Mouse (Mus musculus): Measurements from ENCODE around the gene BC035044.
"Not testable (repeated sequence)": the region's sequence is repeated elsewhere in the genome, so short reads cannot be mapped to it uniquely, and the experiment has no call there.

Gene BC035044

DNA sequence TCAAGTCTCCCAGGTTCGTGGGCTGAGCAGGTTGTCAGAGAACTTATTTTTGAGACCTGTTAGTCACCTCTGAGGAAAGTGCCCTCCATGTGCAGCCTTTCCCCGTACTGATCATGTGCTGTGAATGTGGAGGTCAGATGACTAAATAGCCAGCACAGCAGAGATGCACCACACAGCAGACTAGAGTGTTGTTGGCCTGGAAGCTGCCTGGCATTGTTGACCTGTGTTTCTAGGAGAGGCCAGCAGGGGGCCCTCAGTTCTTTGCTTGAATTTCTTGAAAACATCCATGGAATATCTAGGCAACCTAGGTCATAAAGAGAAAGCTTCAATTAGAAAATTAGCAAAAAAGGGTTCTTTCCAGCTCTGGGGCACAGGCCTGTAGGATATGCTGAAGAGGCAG lies 41.0 kb downstream of the BC035044 start:
- DNase-seq: peak; percentile 57

DNA sequence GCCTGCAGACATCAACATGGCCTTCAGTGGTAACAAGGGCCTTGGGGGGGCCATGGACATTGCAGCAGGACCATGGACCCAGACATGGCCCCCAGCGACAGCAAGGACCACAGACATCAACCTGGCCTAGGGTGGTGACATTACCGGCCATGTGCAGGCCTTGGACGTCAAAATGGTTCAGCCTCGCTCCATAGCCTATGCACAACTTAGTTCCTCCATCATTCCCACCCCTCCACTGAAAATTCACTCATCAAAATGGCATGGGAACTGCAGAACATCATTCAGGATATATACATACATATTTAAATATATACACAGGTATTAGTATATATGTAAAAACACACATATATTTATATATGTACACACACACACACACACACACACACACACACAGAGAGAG lies 43.5 kb downstream of the BC035044 start:
- no peak for DNase-seq

DNA sequence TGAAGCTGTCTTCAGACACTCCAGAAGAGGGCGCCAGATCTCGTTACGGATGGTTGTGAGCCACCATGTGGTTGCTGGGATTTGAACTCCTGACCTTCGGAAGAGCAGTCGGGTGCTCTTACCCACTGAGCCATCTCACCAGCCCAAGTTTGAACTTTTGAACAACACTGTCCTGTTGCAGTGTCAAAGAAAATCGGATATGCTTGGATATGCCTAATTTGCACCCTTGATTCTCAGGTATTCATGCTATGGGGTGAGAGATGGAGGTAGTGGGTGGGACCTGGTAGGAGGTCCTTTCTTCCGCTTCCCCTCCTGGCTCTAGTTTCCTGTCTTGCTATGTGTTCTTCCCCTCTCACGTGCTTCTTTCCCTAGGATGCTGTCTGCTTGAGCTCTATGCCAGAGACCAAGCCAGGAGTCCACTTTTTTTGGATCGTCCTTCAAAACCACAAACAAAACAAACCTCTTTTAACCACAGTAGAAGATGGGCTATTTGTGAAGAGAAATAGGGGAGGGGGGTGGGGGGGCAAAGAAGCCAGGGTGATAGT lies 44.9 kb downstream of the BC035044 start:
- DNase-seq: no peak

DNA sequence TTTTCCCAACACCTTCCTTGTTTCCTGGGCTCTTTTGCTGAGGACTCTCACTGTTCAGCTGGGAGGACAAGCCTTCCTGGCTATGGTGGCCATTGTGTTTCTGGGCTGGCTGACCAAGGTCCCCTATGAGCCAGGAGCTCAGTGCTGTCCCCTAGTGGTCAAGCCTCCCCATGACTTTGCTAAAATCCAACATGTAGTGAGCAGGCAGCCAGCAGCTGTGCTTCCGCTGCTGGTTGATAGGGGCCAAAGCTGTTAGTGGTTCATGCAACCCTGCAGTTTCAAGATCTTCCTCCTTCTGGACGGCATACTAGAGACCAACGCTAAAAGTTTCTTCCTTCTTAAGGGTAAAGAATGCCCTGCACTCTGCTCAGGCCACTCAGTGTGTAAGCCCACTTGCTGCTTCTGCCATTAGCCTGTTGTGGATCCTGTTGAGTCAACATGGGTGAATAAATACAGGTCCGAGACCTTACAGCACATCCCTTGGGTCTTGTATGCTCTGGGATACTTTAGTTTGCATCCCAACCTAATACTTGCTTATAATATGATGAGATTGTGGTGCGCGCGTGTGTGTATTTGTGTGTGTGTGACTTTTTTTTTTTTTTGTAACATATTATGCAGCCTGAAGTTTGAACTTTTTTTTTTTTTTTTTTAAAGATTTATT lies 45.5 kb downstream of the BC035044 start:
- peak; percentile 83 for DNase-seq

DNA sequence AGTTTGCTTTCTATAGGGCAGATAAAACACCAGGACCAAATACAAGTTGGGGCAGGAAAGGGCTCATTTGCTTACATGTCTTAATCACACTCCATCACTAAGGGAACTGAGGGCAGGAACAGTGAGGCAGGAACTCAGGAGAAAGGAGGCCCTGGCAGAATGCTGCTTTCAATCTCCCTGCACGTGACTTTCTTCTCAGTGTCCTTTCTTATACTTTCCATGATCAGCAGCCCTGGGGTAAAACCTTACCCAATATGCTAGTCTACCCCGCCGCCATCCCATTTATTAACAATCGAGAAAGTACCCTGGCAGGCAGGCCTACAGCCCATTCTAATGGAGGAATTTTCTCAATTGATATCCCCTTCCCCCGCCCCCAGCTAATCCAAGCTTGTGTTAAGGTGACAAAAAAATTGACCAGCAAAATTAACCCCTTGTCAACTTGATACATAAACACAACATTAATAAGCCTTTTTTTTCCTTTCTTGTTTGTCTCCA lies 46.3 kb downstream of the BC035044 start:
- DNase-seq: no peak

DNA sequence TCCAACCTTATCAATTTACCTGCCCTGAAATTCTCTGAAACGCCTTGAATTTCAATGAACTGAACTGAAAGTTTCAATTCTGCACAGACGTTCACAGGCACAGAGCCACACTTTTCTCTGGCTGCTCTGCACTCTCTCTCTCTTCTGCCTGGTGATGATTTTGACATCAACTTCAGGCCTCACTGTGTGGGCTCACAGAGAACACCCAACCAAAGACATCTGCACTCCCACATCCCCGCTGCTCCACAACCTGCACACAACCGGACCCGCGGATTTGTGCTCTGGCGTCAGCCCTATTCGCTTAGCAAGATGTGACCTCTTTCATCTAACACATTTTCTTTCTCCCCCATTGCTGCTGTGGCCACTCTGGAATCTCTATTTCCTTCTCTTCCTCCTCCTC lies 46.8 kb downstream of the BC035044 start:
- DNase-seq: no peak

DNA sequence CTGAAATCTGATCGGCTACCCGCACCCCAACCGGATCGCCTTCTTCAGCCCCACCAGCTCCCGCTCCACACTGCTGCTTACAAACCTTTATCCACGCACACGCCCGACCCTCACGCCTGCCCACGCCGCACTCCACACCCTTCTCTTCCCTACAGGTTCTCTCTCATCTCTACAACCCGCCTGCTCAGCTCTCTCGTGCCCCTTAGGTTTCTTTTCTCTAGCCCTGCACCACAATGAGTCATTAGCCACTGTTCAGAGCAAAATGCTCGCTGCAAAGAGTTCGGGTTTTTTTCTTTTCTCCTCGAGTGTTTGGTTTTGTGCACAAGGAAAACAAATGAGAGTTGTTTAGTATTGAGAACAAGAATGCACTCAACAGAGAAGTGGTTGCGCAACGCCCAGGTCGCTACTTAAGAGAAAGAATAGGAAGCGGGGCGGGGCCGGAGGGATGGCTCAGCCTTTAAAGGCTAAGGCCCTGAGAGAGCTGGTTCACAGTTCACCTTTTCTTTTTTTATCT lies 47.4 kb downstream of the BC035044 start:
- DNase-seq: peak; percentile 28

DNA sequence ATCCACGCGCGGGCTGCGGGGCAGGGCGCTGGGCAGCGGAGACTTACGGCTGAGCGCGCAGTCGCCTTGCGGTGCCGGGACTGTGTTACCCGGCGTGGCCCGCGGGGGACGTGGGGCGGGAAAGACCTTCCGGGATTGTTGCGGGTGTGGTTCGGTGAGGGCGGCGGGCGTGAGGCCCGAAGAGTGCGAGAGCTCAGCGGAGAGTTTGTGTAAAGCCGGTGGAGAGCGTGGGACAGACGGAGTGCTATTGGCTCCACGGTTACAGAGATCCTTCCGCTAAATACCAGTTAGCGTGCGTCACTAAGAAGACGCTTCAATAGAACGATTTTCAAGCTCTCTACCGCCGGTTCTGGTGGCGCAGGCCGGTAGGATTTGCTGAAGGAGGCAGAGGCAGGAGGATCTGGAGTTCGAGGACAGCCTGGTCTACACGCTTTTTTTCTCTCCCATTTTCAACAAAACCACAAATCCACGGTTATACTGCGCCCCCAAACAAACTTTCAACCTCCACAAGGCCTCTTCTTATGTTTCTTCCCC lies 47.9 kb downstream of the BC035044 start:
- peak; percentile 85 for DNase-seq

DNA sequence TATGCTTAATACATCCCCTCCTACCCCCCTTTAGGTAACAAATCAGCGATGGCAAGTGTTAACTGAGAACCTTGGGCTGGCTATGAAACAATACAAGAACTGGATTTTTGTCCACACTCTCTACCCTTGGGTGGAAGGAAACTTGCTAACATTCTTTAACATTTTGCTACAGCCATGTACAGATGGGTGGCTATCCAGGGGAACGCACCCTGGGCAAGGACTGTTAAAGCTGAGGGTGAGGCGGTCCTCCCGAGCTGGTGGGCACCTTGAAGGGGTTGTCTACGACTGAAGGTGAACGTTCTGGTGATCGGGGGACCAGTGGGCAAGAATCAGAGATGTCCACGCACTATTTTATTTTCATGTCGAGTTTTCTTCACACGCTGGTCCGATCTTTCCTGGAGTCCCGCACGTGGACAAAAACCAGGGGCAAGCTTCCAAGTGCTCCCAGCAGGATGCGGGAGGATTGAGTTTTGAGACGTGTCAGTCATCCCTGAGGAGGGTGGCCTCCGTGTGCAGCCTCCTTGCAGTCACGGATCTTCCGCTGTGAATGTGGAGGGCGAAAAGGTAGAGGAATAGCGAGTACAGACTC lies 48.5 kb downstream of the BC035044 start:
- no peak for DNase-seq

DNA sequence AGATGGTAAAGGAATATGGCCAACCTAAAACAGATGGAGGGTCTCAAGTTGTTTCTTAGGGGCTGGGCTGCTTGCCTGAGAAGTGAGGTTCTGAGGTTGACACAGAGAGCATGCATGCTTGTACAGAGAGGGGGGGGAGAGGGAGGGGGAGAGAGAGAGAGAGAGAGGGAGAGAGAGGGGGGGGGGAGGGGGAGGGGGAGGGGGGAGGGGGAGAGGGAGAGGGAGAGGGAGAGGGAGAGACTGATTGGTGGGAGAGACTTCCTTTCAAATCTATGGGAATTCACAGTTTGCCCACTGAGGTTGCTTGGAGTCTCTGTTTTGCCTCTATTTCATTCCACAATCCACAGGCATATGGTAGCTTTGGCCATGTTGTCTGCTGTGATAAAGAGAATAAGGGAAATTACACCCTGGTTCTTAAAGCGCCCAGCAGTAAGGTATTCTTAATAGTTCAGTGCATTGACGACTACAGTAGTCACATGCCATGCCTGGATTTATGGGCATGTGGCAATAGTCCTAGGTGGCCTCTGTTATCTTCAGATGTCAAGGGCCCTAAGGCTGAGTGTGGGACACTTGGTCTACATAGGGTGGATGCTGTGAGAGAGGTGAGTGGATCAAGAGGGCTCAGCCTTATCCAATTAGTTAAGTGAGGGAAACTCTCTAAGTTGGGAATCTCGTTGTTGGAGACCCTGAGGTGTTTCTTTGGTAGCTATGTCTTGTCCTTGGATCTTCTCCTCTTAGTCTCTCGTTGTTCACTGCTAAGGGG lies 49.4 kb downstream of the BC035044 start:
- no peak for DNase-seq

DNA sequence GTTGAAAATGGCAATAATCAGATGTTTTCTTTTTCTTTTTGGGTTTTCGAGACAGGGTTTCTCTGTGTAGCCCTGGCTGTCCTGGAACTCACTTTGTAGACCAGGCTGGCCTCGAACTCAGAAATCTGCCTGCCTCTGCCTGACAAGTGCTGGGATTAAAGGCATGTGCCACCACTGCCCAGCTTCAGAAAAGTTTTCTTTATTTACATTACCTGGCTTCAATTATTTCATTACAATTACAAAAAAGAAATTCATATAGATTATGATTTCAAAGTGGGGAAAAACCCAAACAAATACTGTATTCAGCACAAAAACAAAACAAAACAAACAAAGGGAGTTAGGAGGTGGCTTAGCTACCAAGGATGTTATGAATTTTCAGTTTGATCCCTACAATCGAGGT lies 50.3 kb downstream of the BC035044 start:
- DNase-seq: not testable (repeated sequence)

DNA sequence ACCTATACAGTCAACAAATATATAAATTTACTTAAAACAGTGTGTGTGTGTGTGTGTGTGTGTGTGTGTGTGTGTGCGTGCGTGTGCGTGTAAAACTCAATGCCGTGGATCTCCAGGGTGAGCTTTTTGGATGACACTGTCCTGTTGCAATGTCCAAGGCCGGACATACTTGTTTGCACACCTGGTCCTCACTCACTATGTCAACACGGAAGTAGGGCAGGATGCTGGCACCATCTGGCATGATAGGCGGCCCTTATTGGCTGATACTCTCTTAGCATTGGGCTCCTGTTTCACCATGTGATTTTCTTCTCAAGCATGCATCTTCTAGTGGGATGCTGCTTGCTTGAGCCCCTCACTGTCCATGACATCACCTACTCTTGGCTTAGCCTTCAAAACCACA lies 51.0 kb downstream of the BC035044 start:
- DNase-seq: no peak

DNA sequence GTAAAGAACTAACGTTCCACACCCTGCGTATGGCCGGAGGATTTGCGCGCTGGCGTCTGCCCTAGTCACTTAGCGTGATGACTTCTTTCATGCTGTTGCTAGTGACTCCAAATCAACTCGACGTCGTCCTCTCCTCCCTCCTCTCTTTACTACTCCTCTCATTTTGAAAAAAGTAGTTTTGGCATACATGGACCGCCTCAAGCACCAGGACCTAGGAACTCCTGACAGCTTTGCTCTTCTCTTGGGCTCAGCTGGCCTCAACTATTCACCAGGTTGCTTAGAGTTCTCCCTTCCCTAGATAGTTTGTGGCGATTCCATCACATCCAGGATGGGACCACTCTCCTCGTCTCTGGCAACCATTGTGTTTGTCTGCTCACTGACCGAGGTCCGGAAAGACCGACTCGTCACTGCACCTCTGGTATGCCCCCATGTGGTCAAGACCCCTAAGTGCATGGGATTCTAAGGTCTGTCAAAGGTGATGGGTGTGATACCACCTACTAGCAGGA lies 51.6 kb downstream of the BC035044 start:
- DNase-seq: peak; percentile 58

DNA sequence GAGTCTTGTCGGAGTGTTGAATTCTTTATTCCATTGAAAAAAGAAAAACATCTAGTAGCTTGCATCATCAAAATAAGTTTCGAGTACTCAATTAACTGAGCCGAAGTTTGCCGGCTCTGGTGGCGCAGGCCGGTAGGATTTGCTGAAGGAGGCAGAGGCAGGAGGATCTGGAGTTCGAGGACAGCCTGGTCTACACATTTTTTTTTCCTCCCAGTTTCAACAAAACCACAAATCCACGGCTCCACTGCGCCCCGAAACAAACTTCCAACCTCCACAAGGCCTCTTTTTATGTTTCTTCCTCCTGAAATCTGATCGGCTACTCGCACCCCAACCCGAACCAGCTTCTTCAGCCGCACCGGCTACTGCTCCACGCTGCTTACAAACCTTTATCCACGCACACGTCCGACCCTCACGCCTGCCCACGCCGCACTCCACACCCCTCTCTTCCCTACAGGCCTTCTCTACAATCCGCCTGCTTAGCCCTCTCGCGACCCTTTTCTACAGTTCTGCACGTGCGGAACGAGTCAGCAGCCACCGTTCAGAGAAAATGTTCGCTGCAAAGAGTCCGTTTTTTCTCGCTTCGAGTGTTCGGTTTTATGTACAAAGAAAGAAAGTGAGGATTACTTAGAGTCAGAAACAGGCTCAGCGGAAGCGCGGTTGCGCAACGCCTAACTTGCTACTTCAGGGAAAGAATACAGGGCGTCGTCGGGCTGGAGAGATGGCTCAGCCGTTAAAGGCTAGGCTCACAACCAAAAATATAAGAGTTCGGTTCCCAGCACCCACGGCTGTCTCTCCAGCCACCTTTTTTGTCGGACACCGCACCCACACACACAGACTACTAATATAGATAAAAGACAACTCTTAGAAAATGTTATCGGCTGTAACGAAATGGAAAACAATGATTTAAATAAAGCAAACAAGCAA lies 52.3 kb downstream of the BC035044 start:
- peak; percentile 82 for DNase-seq

DNA sequence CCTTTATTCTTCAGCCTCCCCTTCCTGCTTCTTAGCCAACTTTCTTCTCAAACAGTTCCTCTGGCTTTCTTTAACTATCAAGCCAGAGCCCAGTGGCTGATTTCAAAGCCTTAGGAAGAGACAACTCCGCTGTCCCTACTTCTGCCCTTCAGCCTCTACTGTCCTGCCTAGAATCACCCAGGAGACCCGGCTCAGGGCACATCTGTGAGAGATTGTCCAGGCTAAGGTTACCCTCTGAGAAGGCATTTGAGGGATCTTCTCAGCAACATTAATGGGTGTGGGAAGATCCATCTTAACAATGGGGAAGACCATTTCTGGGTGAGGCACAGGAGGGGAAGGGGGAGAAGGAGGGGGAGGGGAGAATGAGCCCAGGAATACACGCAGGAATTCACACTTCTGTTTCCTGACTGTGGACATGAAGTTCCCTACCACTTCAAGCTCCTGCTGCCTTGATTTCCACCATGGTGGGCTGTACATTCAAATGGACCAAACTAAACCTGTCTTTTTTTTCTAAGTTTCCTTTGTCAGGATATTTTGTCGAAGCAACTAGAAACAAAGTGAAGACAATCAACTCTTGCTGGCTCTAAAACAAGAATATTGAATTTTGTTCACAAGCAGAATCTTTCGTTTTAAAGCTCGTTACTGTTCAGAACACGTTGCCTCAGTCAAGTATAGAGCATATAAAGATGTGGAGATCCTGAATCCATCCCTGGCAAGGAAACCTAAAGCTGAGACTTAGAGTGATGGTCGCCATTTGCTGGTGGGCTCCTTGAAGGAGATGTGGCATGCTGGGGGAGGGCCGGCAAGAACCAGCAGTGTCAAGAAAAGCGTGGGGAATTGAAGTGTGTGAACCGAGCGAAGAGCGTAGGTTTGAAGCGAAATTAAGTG lies 53.2 kb downstream of the BC035044 start:
- peak; percentile 40 for DNase-seq

DNA sequence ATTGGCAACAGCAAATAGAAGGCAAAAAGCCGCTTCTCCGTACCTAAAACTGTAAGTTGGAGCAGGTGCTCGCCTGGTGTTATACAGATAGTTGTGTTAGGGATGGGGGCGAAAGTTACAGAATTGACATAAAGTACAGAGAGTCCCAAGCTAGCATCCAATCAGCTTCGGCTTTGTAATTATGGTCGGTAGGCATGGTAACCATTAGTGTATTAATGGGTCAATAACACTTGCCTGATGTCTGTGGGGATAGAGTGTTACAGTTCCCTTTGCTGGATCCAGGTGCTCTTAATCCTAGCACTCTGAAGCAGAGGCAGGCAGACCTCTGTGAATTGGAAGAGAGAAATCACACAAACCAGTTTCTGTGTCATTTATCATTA lies 54.0 kb downstream of the BC035044 start:
- DNase-seq: no peak

DNA sequence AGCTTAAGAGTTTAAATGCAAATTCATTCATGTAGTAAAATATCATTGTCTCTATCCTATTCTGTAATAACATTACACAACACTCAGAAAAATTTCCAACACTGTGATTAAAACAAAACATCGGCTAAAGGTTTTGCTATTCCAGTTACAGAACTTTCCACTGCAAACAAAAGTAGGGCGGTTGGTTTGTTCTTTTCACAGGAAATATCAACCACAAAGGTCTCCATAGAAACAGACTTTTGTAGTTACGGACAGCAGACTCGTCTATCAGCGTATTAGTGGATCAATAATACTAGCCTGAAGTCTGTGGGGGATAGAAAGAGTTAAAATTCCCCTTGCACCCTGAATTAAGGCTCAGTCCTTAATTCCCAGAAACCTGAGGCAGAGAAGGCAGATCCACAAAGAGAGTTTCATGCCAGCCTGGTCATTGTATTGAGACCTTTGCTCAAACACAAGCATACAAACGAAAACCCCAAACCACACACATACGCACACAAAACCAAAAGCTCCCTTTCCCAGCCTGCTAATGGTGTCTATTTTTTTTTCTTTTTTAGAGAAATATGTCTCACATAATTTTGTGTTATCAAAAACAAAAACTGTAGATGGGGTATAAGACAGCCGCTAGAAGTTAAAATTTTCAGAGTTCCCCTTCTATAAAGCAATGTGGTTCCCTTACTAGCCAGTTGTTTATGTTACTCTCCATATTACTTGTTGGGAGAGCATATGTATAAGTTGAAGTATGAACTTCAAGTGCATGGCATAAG lies 54.6 kb downstream of the BC035044 start:
- DNase-seq: no peak

DNA sequence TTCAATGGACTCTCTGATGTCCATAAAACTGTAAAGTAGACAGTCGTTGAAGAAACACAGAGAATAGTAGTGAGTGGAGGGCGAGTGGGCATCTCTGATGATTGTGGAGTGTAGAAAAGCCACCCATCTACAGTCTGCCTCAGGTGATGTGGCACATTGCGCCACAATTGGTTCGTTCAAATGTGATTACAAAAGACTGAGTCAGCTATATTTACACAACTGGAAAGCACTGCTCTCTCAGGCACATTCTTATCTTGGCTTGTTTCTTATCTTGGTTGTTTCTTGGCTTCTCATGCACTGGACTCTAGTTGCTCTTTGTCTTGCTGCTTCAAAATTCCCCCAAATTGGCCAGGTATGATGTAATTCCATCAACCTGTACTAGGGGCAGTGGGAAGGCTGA lies 55.4 kb downstream of the BC035044 start:
- DNase-seq: no peak

DNA sequence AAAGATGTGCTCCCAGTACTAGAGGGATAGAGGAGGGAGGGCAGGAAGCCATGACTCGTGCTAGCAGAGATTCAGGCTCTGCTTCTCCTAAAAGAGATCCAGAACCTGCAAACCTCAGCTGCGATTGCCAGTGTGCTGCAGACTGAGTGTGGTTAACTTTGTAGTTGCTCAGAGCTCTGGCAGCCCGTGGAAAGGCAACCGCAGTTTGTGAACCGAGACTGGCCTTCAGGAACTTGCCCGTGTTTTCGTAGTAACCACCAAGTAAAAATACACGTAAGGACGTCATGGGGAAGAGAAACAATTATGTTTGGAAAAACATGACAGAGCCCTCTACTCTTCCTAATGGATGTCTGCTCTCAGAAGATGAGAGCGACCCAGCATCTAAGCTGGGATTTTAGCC lies 57.9 kb downstream of the BC035044 start:
- DNase-seq: no peak

DNA sequence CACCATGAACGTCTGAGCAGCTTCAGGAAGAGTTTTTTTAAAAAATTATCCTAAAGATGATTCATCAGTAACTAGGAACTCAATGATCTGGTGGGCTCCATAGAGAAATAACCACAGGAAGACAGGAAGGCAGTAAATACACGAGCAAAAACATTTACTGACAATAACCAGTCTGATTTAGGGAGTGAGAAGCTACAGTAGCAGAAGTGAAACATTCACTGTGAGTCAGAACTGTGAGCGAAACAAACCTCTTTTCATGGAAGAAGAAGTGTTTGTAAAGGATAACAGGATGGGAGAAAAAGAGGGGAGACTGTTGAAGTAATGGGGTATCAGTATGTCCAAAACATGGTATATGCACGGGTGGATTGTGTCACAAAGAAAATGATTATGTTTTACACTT lies 61.1 kb downstream of the BC035044 start:
- no peak for DNase-seq

Measured in right cerebral cortex, postnatal 4 days (tissue).